Mouse (Mus musculus) forebrain, embryonic 10.5 days (tissue): ENCODE results near the gene Apol9a. TPM values are rescaled to one million over a fixed set of nuclear protein-coding genes. Genes with fewer than 3 reads are reported as not detected.
"Not testable (repeated sequence)": the region's sequence is repeated elsewhere in the genome, so short reads cannot be mapped to it uniquely, and the experiment has no call there.

ENCODE experiments used
- DNase-seq: peaks from one replicate; pipeline ENCODE4 v3.0.0-alpha.2; 2017; ENCODE audit warnings: low spot score; ENCODE audit errors: extremely low spot score
- H3K27ac ChIP-seq: fragments of 300-500 bp; sonication (generic); 2 replicates; pipeline ENCODE4 v1.5.1; 2016; ENCODE audit warnings: mild to moderate bottlenecking
- H3K27me3 ChIP-seq: fragments of 300-500 bp; sonication (generic); 2 replicates; pipeline ENCODE4 v1.6.1; 2016; ENCODE audit warnings: mild to moderate bottlenecking; ENCODE audit not compliant: poor library complexity, severe bottlenecking
- H3K36me3 ChIP-seq: fragments of 300-500 bp; sonication (generic); replicated peaks from 2 replicates; pipeline ENCODE4 v1.6.1; 2016; ENCODE audit warnings: mild to moderate bottlenecking, moderate library complexity
- H3K4me1 ChIP-seq: fragments of 300-500 bp; sonication (generic); 2 replicates; pipeline ENCODE4 v1.6.1; 2016
- H3K4me3 ChIP-seq: fragments of 300-500 bp; sonication (generic); 2 replicates; pipeline ENCODE4 v1.5.1; 2016; ENCODE audit warnings: mild to moderate bottlenecking, moderate library complexity
- H3K9me3 ChIP-seq: fragments of 300-500 bp; sonication (generic); 2 replicates; pipeline ENCODE4 v1.6.1; 2016; ENCODE audit warnings: mild to moderate bottlenecking, moderate library complexity
- WGBS: fragments of 180-500 bp; shearing (Covaris S2); methylation state at CpG from one replicate; pipeline ENCODE4 v1.1.7; 2016; 5-methylcytosine and 5-hydroxymethylcytosine counted together
- polyA plus RNA-seq: library from polyadenylated mRNA; unstranded; fragments of >200 nt; fragmentation: Nextera tagmentation; extraction: Ambion mirVana; gene quantifications from 2 replicates; pipeline ENCODE4 v1.2.1, GENCODE M21; 2016

The Apol9a gene
- polyA plus RNA-seq, 1 experiment from 2014 or later: not detected

DNA sequence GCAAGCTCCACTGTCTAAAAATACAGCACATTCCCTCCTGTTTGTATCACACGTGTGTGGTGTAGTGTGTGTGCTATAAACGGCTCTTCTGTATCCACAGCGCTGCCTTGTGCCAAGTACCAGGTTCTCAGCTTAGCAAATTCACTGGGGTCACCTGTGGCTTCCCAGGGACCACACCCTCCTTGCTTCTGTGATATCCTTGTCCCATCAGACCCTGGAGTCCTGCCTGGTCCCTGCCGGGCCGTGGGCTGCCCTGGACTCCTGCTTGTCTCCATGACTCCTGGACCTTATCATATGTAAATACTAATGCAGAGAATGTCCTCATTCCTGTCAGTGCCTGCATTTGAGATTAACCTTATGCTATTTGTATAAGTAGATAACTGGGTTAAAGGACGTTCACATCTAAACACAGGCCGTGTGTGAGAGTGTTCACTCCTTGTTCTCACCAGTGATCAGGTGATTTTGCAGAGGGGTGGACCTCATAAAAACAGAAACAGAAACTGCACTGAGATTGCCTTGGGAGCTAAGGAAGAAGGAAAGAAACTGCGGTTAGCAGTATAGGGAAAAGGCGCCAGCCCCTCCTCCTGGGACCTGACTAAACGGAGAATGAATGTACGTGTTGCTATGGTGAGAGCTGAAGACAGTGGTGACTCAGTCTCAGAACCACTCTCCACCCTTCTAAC is 13.3 kb downstream of the Apol9a start:
- H3K4me3 ChIP-seq, H3K27me3 ChIP-seq, DNase-seq, H3K27ac ChIP-seq, H3K36me3 ChIP-seq, H3K4me1 ChIP-seq, H3K9me3 ChIP-seq: not testable (repeated sequence)
- 88% methylated on average over 11 of the region's 11 CpGs for WGBS

DNA sequence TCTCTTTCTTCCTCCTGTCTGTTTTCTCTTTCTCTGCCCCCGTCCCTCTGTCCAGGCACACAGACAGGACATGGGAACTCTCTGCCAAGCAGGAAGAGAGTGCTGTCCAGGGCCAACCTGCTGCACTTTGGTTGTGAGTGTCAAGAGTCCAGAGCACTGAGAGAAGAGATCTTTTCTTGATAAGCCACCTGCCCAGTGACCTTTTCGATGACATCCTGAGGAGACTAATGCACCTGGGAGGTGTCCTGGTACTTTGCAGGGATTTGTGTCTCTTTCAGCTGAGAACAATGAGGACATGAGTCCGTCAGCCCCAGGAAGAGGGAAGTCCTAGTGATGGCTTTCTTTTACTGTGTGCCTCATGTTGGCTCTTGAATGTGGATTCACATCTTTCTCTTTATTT is 17.1 kb downstream of the Apol9a start:
- not testable (repeated sequence) for H3K27me3 ChIP-seq, H3K4me3 ChIP-seq, H3K4me1 ChIP-seq, H3K9me3 ChIP-seq, H3K36me3 ChIP-seq, DNase-seq, H3K27ac ChIP-seq
- 61% methylated on average over 3 of the region's 3 CpGs for WGBS

DNA sequence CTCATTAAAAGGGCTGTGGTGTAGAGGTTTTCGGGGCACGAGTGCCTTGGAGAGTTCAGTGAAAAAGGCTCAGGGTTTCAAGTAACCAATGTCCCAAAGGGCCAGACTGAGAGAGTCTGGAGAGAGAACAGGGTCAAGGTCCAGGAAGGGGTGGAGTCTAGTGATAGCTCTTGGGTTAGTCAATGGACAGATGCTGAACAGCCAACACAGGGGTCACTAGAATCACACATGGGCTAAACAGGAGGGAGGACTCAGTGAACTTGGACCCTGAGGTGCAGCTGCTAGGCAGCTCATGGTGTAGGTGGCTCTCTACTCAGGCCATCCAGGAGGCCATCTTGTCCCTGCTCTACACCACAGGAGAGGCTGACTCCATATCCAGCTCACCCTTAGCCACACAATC is 23.5 kb downstream of the Apol9a start:
- H3K36me3 ChIP-seq: no peaks in the 10 kb centered on the region
- DNase-seq: no peak
- H3K4me1 ChIP-seq: no peaks in the 10 kb centered on the region
- 86% methylated on average over 2 of the region's 2 CpGs for WGBS
- no peak overlapping the region for H3K4me3 ChIP-seq
- H3K27me3 ChIP-seq: no peaks in the 10 kb centered on the region
- no peak overlapping the region for H3K27ac ChIP-seq
- no peaks in the 10 kb centered on the region for H3K9me3 ChIP-seq

DNA sequence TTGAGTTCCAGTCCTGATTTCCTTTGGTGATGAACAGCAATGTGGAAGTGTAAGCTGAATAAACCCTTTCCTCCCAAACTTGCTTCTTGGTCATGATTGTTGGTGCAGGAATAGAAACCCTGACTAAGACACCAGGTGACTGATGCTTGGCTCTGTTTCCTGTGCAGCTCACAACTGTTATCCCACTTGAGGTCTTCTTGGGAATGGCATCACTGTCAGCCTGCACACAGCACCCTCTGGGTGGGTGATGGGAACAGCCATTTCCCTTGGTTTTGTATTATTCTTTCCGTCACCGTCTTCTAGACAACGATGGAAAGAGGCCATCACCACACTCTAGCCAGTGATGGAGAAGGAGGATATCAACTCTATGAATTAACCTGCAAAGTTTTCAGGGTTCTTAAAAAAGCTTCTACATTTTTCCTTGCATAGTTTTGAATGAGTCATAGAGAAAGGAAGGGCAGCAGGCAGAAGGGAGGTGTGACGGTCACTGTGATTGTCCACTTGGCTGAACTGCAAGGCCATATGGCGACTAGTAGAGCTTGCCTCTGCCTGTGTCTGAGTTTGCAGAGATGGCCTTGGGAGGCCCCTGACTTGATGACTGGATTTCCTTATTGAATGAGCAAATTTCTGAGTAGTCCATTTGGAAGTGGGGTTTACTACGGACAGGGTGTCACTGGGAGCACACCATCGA is 26.4 kb downstream of the Apol9a start:
- Histone ChIP-seq H3K9me3 (no peaks in the 10 kb centered on the region), H3K27me3 (no peaks in the 10 kb centered on the region), H3K36me3 (no peaks in the 10 kb centered on the region), H3K4me1 (no peaks in the 10 kb centered on the region), H3K4me3 (no peak overlapping the region), H3K27ac (no peak overlapping the region)
- DNase-seq: no peak
- WGBS: 95% methylated on average over 7 of the region's 7 CpGs

DNA sequence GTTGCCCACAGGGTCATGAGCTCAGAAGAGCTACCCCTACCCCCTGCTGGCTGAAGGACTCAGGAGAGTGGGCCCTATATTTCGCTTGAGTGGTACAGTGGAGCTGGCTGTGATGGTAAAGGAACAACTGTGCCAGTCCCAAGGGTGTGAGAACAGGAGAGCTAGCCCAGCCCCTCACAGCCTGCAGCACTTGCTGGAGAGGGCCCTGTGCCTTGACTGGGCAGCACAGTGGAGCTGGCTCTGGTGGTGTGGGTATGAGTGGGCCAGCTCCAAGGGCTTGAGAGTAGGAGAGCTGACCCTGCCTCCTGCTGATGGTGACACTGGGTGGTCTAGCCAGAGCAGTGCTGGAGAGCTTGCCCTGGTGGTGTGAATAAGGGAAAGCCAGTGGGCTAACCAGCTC is 28.1 kb downstream of the Apol9a start:
- H3K27ac ChIP-seq: no peak overlapping the region
- no peak for DNase-seq
- no peaks in the 10 kb centered on the region for H3K27me3 ChIP-seq
- no peaks in the 10 kb centered on the region for H3K4me1 ChIP-seq
- no peaks in the 10 kb centered on the region for H3K36me3 ChIP-seq
- no peaks in the 10 kb centered on the region for H3K9me3 ChIP-seq
- 73% methylated on average over 1 of the region's 1 CpGs for WGBS
- H3K4me3 ChIP-seq: no peak overlapping the region

DNA sequence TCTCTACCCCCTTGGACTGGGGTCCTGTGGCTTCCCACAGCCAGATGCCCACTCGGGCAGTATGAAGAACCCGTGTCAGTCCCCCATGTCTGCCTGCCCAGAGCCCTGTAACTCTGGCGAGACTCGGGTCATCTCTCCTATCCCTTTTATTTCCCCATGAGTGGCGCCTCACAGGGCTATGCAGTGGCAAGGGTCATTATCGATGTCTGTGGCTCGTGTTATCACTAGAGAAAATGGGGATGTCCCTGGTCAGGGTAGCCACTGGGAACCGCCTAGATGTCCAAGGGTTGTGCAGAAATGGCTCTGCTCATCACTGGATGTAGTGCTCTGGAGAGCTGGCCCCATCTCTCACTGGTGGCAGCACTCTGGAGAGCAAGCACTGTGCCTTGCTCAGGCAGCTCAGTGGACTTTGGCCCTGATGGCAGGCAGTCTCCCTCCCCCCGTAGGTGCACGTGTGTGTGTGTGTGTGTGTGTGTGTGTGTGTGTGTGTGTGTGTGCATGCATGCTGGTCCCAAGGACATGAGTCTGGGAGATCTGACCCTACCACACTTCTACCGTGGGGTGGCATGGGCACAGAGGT is 28.6 kb downstream of the Apol9a start:
- WGBS: 91% methylated on average over 9 of the region's 11 CpGs
- DNase-seq: no peak
- Histone ChIP-seq H3K27ac (no peak overlapping the region), H3K9me3 (no peaks in the 10 kb centered on the region), H3K4me3 (no peak overlapping the region), H3K4me1 (no peaks in the 10 kb centered on the region), H3K36me3 (no peaks in the 10 kb centered on the region), H3K27me3 (no peaks in the 10 kb centered on the region)

DNA sequence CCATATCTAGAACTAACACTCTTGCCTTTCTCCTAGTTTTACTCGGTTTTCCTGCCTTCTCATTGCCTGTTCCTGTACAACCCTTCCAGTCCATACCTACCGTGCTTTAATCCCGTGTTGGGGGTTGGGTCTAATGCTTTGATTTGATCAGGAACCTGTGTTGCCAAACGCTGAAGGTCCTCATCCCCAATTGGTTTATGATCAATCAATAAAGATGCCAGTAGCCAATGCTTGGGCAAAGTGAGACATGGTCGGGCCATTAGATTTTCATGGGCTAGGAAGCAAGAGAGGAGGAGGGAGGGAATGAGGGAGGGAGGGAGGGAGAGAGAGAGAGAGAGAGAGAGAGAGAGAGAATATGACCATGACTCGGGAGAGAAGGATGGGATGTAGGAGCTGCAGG is 29.5 kb downstream of the Apol9a start:
- 89% methylated on average over 6 of the region's 6 CpGs for WGBS
- Histone ChIP-seq H3K4me1 (no peaks in the 10 kb centered on the region), H3K27ac (no peak overlapping the region), H3K27me3 (no peaks in the 10 kb centered on the region), H3K9me3 (no peaks in the 10 kb centered on the region), H3K4me3 (no peak overlapping the region), H3K36me3 (no peaks in the 10 kb centered on the region)
- DNase-seq: no peak

DNA sequence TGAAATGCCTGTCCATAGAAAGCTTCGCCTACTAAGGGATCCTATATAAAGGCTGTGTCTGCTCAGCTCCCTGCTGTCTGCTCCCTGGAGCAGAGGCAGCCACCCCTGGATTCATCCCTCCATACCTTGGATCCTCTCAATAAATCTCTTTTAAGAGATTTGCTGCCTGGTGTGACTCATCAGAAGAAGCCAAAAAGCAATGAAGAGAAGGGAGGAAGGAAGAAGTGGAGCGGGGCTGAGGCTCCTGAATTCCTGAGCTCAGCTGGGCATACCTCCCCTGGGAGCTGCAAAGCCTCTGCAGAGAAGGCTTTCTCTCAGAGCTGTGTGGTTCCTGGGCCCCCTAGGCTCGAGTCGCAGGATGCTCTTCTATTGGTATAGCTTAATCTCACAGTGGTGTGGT is 31.0 kb downstream of the Apol9a start:
- Histone ChIP-seq H3K4me3 (no peak overlapping the region), H3K27ac (no peak overlapping the region), H3K9me3 (no peaks in the 10 kb centered on the region), H3K36me3 (no peaks in the 10 kb centered on the region), H3K4me1 (no peaks in the 10 kb centered on the region), H3K27me3 (no peaks in the 10 kb centered on the region)
- no peak for DNase-seq
- WGBS: 41% methylated on average over 4 of the region's 4 CpGs

DNA sequence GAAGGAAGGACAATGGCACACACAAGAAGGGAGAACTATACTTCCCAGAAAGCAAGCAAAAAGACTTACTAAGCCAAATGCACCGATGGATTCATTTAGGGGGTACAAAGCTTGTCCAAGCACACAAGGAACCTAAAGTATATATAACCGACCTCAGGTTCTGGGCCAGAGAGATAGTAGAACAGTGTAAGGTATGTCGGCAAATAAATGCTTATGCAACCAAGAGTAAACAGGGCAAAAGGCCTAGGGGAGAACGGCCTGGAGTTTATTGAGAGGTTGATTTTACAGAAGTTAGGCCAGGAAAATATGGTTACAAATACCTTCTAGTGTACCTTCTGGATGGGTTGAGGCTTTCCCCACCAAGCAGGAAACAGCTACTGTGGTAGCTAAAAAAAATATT is 33.5 kb downstream of the Apol9a start:
- DNase-seq: no peak
- no peak overlapping the region for H3K27ac ChIP-seq
- H3K27me3 ChIP-seq: no peaks in the 10 kb centered on the region
- no peaks in the 10 kb centered on the region for H3K9me3 ChIP-seq
- no peaks in the 10 kb centered on the region for H3K36me3 ChIP-seq
- no peak overlapping the region for H3K4me3 ChIP-seq
- H3K4me1 ChIP-seq: no peaks in the 10 kb centered on the region
- WGBS: 93% methylated on average over 4 of the region's 4 CpGs

DNA sequence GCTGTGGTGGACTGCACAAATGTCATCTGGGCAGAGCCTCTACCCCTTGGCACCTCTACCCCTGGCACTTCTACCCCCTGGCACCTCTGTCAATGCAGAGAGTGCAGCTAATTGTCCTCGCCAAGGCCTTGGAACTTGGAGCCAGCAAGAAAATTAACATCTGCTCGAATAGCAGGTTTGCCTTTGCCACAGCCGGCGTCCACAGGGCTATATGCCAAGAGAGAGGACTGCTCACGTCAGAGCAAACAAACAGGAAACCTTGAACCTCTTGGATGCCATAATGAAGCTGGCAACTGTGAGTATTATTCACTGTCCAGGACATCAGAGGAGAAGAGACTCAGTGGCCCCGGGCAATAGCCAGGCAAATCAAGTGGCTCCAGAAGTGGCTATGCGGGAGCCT is 34.0 kb downstream of the Apol9a start:
- 90% methylated on average over 7 of the region's 7 CpGs for WGBS
- Histone ChIP-seq H3K4me1 (no peaks in the 10 kb centered on the region), H3K27ac (no peak overlapping the region), H3K4me3 (no peak overlapping the region), H3K9me3 (no peaks in the 10 kb centered on the region), H3K27me3 (no peaks in the 10 kb centered on the region), H3K36me3 (no peaks in the 10 kb centered on the region)
- no peak for DNase-seq

DNA sequence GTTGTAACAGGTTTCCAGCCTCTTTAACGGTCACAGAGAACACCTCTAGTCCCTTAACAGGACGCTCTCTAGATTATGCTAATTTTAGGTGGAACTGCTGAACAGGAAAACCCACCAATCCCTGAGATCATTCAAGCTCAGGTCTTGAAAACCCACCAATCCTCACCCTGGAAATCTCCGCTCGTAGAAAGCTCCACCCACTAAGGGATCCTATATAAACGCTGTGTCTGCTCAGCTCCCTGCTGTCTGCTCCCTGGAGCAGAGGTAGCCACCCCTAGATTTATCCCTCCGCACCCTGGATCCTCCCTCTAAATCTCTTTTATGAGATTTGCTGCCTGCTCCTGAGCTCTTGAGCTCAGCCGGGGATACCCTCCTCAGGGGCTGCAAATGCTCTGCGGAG is 40.3 kb downstream of the Apol9a start:
- WGBS: 88% methylated on average over 8 of the region's 8 CpGs
- Histone ChIP-seq H3K27ac (no peak overlapping the region), H3K4me3 (no peak overlapping the region), H3K36me3 (no peaks in the 10 kb centered on the region), H3K27me3 (peaks cover 4% of the 10 kb centered on the region; the same call in 1 of the 2 replicates), H3K4me1 (peaks cover 33% of the 10 kb centered on the region), H3K9me3 (no peaks in the 10 kb centered on the region)
- no peak for DNase-seq

DNA sequence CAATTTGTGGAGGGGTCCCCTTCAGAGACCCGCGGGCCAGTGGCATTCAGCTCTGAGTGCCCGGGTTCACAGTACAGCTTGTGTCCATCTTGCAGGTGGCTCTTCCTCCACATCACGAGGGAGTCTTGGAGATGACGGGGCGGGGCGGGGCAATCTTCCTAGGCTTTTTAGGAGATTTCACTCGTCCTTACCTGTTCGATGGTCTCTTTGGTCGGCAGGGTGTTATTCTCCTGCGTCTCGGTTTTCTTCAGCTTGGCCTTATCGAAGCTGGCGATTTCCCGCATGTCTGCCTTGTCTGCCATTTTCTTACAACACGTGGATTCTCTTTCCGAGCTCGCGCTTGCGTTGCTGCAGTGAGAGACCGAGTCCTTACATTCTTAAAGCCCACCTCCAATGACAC is 41.0 kb downstream of the Apol9a start:
- Histone ChIP-seq H3K27me3 (peaks cover 4% of the 10 kb centered on the region; the same call in 1 of the 2 replicates), H3K4me3 (no peak overlapping the region), H3K4me1 (peaks cover 33% of the 10 kb centered on the region), H3K27ac (no peak overlapping the region), H3K36me3 (no peaks in the 10 kb centered on the region), H3K9me3 (no peaks in the 10 kb centered on the region)
- DNase-seq: no peak
- WGBS: 95% methylated on average over 21 of the region's 21 CpGs

DNA sequence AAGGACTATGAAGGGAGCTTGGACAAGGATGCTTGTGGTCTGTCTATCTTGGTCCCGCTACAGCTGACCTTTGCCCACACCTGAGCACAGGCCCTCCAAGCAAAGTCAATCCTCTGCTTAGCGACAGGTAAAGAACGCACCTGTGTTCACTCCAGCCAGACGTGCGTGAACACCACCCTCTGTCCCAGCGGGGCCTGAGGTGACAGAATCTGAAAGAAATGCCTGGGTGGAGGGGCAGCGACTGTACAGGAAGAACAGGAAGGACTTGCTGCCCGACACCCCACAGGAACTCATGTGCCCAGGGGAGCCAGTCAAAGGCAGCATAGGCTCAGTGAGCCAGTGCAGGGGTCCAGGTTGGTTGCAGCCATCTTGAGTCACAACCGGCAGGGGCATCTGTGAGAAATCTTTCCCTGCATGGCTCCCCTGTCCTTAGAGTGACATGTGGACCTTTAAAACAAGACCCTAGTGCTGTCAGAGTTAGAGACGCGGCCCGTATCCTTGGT is 42.1 kb downstream of the Apol9a start:
- Histone ChIP-seq H3K36me3 (no peaks in the 10 kb centered on the region), H3K4me1 (peaks cover 35% of the 10 kb centered on the region), H3K27me3 (peaks cover 4% of the 10 kb centered on the region; the same call in 1 of the 2 replicates), H3K4me3 (peak overlapping the region; percentile 32; the same call in 1 of the 2 replicates), H3K27ac (peak overlapping the region; percentile 92; the same call in 1 of the 2 replicates), H3K9me3 (no peaks in the 10 kb centered on the region)
- 88% methylated on average over 12 of the region's 12 CpGs for WGBS
- DNase-seq: no peak
